Mouse (Mus musculus): ENCODE measurements at regions not wholly inside any gene's neighbourhood (a gene's known extent, or its start where the extent isn't known, plus 50 kb on each side); places are given as distances from the start of the nearest gene placed in this dataset.

DNA sequence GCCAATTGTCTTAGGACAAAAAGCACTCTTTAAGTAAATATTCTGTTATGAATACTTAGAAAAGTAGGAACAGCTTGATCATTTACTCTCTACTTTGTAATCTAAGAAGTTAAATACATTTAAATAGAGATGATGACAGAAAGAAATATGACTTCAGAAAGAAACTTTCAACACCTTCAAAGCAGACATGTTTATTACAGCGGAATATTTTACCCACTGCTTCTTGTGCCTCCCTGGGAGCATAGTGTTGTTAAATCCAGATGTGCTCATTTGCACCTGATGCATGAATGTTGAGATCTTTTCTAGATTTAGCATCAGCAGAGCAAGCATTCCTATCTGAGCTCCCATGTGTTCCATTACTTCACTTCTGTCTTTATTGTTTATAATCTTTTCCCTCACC is 2912.0 kb downstream of the Poteg start:
- ATAC-seq (no peak), DNase-seq (ENCODE audit: low spot score) (no peak)
- Histone ChIP-seq H3K9me3 (ENCODE audit: low read length) (no peaks in the 10 kb centered on the region), H3K9ac (replicated peaks; ENCODE audit: low read length) (no peak overlapping the region), H3K27me3 (ENCODE audit: insufficient read depth, low read length) (no peaks in the 10 kb centered on the region), H3K27ac (no peak overlapping the region), H3K4me2 (ENCODE audit: low read depth, low read length) (no peak overlapping the region), H3K4me1 (ENCODE audit: insufficient read depth, low read length) (no peaks in the 10 kb centered on the region), H3K4me3 (ENCODE audit: low read length) (no peak overlapping the region), H3K36me3 (ENCODE audit: insufficient read depth, low read length) (no peaks in the 10 kb centered on the region)
- 88% methylated on average over 1 of the region's 1 CpGs for WGBS
- TF ChIP-seq CTCF (IDR thresholded peaks at IDR 0.05; ENCODE audit: low read depth) = no peak

GRCm38 (mm10) chr8:30365721-30366120 is 2918.3 kb downstream of the Poteg start:
- no peak overlapping the region for H3K4me3 ChIP-seq (ENCODE audit: low read length)
- 78% methylated on average over 2 of the region's 2 CpGs for WGBS
- no peaks in the 10 kb centered on the region for H3K4me1 ChIP-seq (ENCODE audit: insufficient read depth, low read length)
- no peak overlapping the region for H3K4me2 ChIP-seq (ENCODE audit: low read depth, low read length)
- no peaks in the 10 kb centered on the region for H3K36me3 ChIP-seq (ENCODE audit: insufficient read depth, low read length)
- TF ChIP-seq CTCF (IDR thresholded peaks at IDR 0.05; ENCODE audit: low read depth) = no peak
- DNase-seq (ENCODE audit: low spot score) = no peak
- ATAC-seq = no peak
- H3K27me3 ChIP-seq (ENCODE audit: insufficient read depth, low read length) = no peaks in the 10 kb centered on the region
- no peak overlapping the region for H3K9ac ChIP-seq (replicated peaks; ENCODE audit: low read length)
- H3K9me3 ChIP-seq (ENCODE audit: low read length) = no peaks in the 10 kb centered on the region
- no peak overlapping the region for H3K27ac ChIP-seq

DNA sequence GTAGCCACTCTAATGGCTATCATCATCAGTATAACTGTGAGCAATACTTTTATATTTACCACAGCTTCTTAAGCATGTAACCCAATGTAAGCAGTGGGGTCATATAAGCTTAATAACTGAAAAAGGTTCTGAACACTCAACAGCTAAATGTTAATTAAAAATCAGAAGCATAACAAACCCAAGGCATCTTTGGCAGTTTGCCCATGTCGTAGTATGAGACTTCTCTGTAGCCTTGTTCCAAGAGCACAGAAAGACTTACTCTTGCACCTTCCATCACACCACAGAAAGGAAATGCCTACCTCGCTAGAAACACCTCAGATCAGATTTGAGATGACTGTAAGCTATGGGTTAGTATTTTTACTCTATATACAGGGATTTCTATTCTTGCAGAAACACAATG is 2944.5 kb downstream of the Poteg start:
- no peaks in the 10 kb centered on the region for H3K4me1 ChIP-seq (ENCODE audit: insufficient read depth, low read length)
- H3K4me3 ChIP-seq (ENCODE audit: low read length) = no peak overlapping the region
- no peak for ATAC-seq
- H3K27ac ChIP-seq = no peak overlapping the region
- H3K36me3 ChIP-seq (ENCODE audit: insufficient read depth, low read length) = no peaks in the 10 kb centered on the region
- no peak overlapping the region for H3K9ac ChIP-seq (replicated peaks; ENCODE audit: low read length)
- H3K27me3 ChIP-seq (ENCODE audit: insufficient read depth, low read length) = no peaks in the 10 kb centered on the region
- no peak for TF ChIP-seq CTCF (IDR thresholded peaks at IDR 0.05; ENCODE audit: low read depth)
- WGBS = 61% methylated on average over 2 of the region's 2 CpGs
- no peak overlapping the region for H3K4me2 ChIP-seq (ENCODE audit: low read depth, low read length)
- peak; percentile 48 for DNase-seq (ENCODE audit: low spot score)
- no peaks in the 10 kb centered on the region for H3K9me3 ChIP-seq (ENCODE audit: low read length)

GRCm38 (mm10) chr8:30439423-30439822 is 2989.1 kb upstream of the 5930422O12Rik start:
- Histone ChIP-seq H3K27ac (no peak overlapping the region), H3K4me3 (ENCODE audit: low read length) (no peak overlapping the region), H3K4me2 (ENCODE audit: low read depth, low read length) (no peak overlapping the region), H3K9me3 (ENCODE audit: low read length) (no peaks in the 10 kb centered on the region), H3K27me3 (ENCODE audit: insufficient read depth, low read length) (no peaks in the 10 kb centered on the region), H3K4me1 (ENCODE audit: insufficient read depth, low read length) (no peaks in the 10 kb centered on the region), H3K36me3 (ENCODE audit: insufficient read depth, low read length) (no peaks in the 10 kb centered on the region), H3K9ac (replicated peaks; ENCODE audit: low read length) (no peak overlapping the region)
- DNase-seq (ENCODE audit: low spot score) (no peak), ATAC-seq (no peak)
- WGBS = 53% methylated on average over 2 of the region's 2 CpGs
- no peak for TF ChIP-seq CTCF (IDR thresholded peaks at IDR 0.05; ENCODE audit: low read depth)

DNA sequence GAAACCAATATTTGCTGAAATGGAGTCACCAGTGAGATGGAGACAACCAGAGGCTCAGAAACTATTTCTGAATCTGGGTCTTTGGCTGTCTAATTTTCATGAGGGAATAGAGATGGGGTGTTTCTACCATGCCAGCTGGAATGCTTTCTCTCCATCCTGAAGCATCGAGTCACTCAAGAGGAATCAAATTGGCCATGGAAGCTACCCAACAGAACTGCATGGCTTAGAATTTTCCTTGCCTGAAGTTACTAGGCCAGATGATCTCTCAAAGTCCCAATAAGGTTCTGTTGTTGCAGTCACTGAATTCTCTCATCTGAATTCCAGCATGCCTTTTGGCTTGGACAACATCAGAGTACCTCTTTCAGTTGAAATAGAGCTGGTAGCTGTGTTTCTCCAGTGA is 2986.7 kb upstream of the 5930422O12Rik start:
- H3K36me3 ChIP-seq (ENCODE audit: insufficient read depth, low read length) = no peaks in the 10 kb centered on the region
- DNase-seq (ENCODE audit: low spot score) (peak; percentile 63), ATAC-seq (no peak)
- no peak overlapping the region for H3K4me3 ChIP-seq (ENCODE audit: low read length)
- no peaks in the 10 kb centered on the region for H3K27me3 ChIP-seq (ENCODE audit: insufficient read depth, low read length)
- no peak overlapping the region for H3K9ac ChIP-seq (replicated peaks; ENCODE audit: low read length)
- H3K9me3 ChIP-seq (ENCODE audit: low read length) = no peaks in the 10 kb centered on the region
- no peak for TF ChIP-seq CTCF (IDR thresholded peaks at IDR 0.05; ENCODE audit: low read depth)
- H3K27ac ChIP-seq = no peak overlapping the region
- 69% methylated on average over 1 of the region's 1 CpGs for whole genome bisulfite sequencing
- no peaks in the 10 kb centered on the region for H3K4me1 ChIP-seq (ENCODE audit: insufficient read depth, low read length)
- no peak overlapping the region for H3K4me2 ChIP-seq (ENCODE audit: low read depth, low read length)

DNA sequence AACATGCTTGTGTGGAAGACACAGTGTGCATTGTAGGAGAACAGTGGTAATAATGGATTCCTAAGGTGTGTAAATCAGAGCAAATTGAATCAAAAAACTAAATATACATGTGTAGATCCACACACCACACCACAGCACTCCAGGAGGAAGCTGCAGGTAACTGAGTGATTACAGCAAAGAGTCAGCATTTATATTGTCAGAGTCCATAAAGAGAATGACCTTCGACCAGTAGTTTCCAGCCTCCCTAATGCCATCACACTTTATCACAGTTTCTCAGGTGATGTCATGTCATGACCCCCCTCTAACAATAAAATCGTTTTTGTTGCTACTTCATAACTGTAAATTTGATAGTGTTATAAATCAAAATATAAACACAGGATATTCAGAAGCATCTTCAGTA is 2984.6 kb upstream of the 5930422O12Rik start:
- no peaks in the 10 kb centered on the region for H3K9me3 ChIP-seq (ENCODE audit: low read length)
- 83% methylated on average over 2 of the region's 2 CpGs for WGBS
- ATAC-seq (no peak), DNase-seq (ENCODE audit: low spot score) (no peak)
- no peak overlapping the region for H3K27ac ChIP-seq
- H3K4me3 ChIP-seq (ENCODE audit: low read length) = no peak overlapping the region
- TF ChIP-seq CTCF (IDR thresholded peaks at IDR 0.05; ENCODE audit: low read depth) = no peak
- H3K4me2 ChIP-seq (ENCODE audit: low read depth, low read length) = no peak overlapping the region
- no peak overlapping the region for H3K9ac ChIP-seq (replicated peaks; ENCODE audit: low read length)
- H3K4me1 ChIP-seq (ENCODE audit: insufficient read depth, low read length) = no peaks in the 10 kb centered on the region
- no peaks in the 10 kb centered on the region for H3K36me3 ChIP-seq (ENCODE audit: insufficient read depth, low read length)
- no peaks in the 10 kb centered on the region for H3K27me3 ChIP-seq (ENCODE audit: insufficient read depth, low read length)

GRCm38 (mm10) chr8:30444274-30444673 is 2984.2 kb upstream of the 5930422O12Rik start:
- ATAC-seq = no peak
- Histone ChIP-seq H3K4me2 (ENCODE audit: low read depth, low read length) (no peak overlapping the region), H3K4me3 (ENCODE audit: low read length) (no peak overlapping the region), H3K27me3 (ENCODE audit: insufficient read depth, low read length) (no peaks in the 10 kb centered on the region), H3K27ac (no peak overlapping the region), H3K4me1 (ENCODE audit: insufficient read depth, low read length) (no peaks in the 10 kb centered on the region), H3K9ac (replicated peaks; ENCODE audit: low read length) (no peak overlapping the region), H3K36me3 (ENCODE audit: insufficient read depth, low read length) (no peaks in the 10 kb centered on the region), H3K9me3 (ENCODE audit: low read length) (no peaks in the 10 kb centered on the region)
- WGBS = 91% methylated on average over 4 of the region's 4 CpGs
- no peak for TF ChIP-seq CTCF (IDR thresholded peaks at IDR 0.05; ENCODE audit: low read depth)
- DNase-seq (ENCODE audit: low spot score) = no peak

All from hindbrain, postnatal 0 days (tissue).